Mouse (Mus musculus) myocyte (in vitro differentiated cells): ENCODE results near the gene Gm2174. TPM values are rescaled to one million over a fixed set of nuclear protein-coding genes. Genes with fewer than 3 reads are reported as not detected.

ENCODE experiments used
- H3K27me3 ChIP-seq: one replicate; pipeline ENCODE4 v1.6.1; 2011; ENCODE audit not compliant: control insufficient read depth, insufficient read depth, insufficient read length
- H3K36me3 ChIP-seq: one replicate; pipeline ENCODE4 v1.6.1; 2011; ENCODE audit not compliant: control insufficient read depth, insufficient read depth
- H3K4me2 ChIP-seq: one replicate; pipeline ENCODE4 v1.6.1; 2011; ENCODE audit warnings: low read depth, control low read depth
- H3K4me3 ChIP-seq: one replicate; pipeline ENCODE4 v1.5.1; 2011; ENCODE audit warnings: mild to moderate bottlenecking, control low read depth, moderate library complexity
- H3K79me2 ChIP-seq: one replicate; pipeline ENCODE4 v1.6.1; 2011; ENCODE audit not compliant: control insufficient read depth, insufficient read depth
- H3ac ChIP-seq: one replicate; pipeline ENCODE4 v1.6.1; 2011; ENCODE audit not compliant: control insufficient read depth, insufficient read length
- CEBPB ChIP-seq: IDR thresholded peaks from 2 replicates; pipeline ENCODE4 v1.6.1; 2011; ENCODE audit warnings: mild to moderate bottlenecking, moderate library complexity; ENCODE audit not compliant: poor library complexity, insufficient read depth, severe bottlenecking
- E2F4 ChIP-seq: IDR thresholded peaks from one replicate; pipeline ENCODE4 v1.6.1; 2011; ENCODE audit warnings: mild to moderate bottlenecking, control low read depth, moderate library complexity; ENCODE audit not compliant: insufficient read depth
- MAX ChIP-seq: IDR thresholded peaks from one replicate; pipeline ENCODE4 v1.6.1; 2011; ENCODE audit warnings: low read depth, mild to moderate bottlenecking, control low read depth
- MYOD1 ChIP-seq, 3 experiments: IDR thresholded peaks; one replicate each; pipeline ENCODE4 v1.6.1; 2011; ENCODE audit warnings: control low read depth in 2 of 3, low read depth in 2 of 3, mild to moderate bottlenecking in 2 of 3, moderate library complexity in 1 of 3; ENCODE audit not compliant: insufficient read length in 2 of 3, control insufficient read depth in 1 of 3
- MYOG ChIP-seq, 3 experiments: IDR thresholded peaks; one replicate each; pipeline ENCODE4 v1.6.1; 2011; ENCODE audit warnings: control low read depth in 2 of 3, low read depth in 2 of 3, mild to moderate bottlenecking in 2 of 3; ENCODE audit not compliant: insufficient read length in 2 of 3, control insufficient read depth in 1 of 3, insufficient read depth in 1 of 3
- POLR2A ChIP-seq: IDR thresholded peaks from one replicate; pipeline ENCODE4 v1.6.1; 2011; ENCODE audit warnings: low read depth, mild to moderate bottlenecking, control low read depth, moderate library complexity; ENCODE audit not compliant: insufficient read length
- POLR2AphosphoS2 ChIP-seq: IDR thresholded peaks from one replicate; pipeline ENCODE4 v1.6.1; 2011; ENCODE audit warnings: low read depth, control low read depth; ENCODE audit not compliant: insufficient read length
- REST ChIP-seq: IDR thresholded peaks from one replicate; pipeline ENCODE4 v1.6.1; 2011; ENCODE audit warnings: mild to moderate bottlenecking, control low read depth, moderate library complexity; ENCODE audit not compliant: insufficient read depth, insufficient read length
- SRF ChIP-seq: IDR thresholded peaks from one replicate; pipeline ENCODE4 v1.6.1; 2011; ENCODE audit warnings: low read depth; ENCODE audit not compliant: control insufficient read depth, insufficient read length
- TCF12 ChIP-seq: IDR thresholded peaks from one replicate; pipeline ENCODE4 v1.6.1; 2011; ENCODE audit warnings: mild to moderate bottlenecking, control low read depth; ENCODE audit not compliant: poor library complexity, insufficient read depth, severe bottlenecking
- TCF3 ChIP-seq: IDR thresholded peaks from one replicate; pipeline ENCODE4 v1.6.1; 2011; ENCODE audit warnings: low read depth, control low read depth; ENCODE audit not compliant: insufficient read length
- USF1 ChIP-seq: IDR thresholded peaks from one replicate; pipeline ENCODE4 v1.6.1; 2011; ENCODE audit warnings: low read depth, mild to moderate bottlenecking, control low read depth, moderate library complexity
- polyA plus RNA-seq: library from polyadenylated mRNA; unstranded; fragments of >200 nt; fragmentation: generic; extraction: Trizol; gene quantifications from one replicate; pipeline ENCODE4 v1.2.1, GENCODE M21; 2012; ENCODE audit warnings: missing spikeins

Gm2174 gene
- polyA plus RNA-seq, 1 experiment, result 0.26 TPM

DNA sequence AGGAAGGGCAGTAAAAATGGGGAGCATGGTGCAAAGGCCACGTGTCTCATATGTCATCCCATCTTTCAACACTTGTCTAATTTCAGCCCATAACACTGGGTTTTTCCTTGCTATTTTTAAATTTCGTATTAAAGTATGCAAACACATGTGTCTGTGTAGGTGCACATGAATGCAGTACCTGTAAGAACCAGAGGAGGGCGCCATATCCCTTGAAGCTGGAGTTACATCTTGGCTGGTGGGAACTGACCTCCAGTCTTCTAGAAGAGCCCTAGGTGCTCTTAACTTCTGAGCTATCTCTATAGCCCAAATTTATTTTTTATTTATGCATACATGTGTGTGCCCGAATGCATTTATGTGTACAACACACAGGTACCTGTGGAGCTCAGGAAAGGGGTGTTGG lies 30.2 kb upstream of the Gm2174 start:
- no peaks in the 10 kb centered on the region for H3K27me3 ChIP-seq
- no peaks in the 10 kb centered on the region for H3K79me2 ChIP-seq
- H3K4me3 ChIP-seq, result no peak overlapping the region
- H3ac ChIP-seq, result no peak overlapping the region
- TF ChIP-seq USF1 (no peak), MAX (no peak), MYOD1 (IDR thresholded peaks at IDR 0.05; ENCODE audit: control insufficient read depth in 1 of 3, insufficient read length in 2 of 3, low read depth in 2 of 3) (no peak), TCF12 (no peak), E2F4 (no peak), SRF (no peak), POLR2A (no peak), REST (no peak), MYOG (IDR thresholded peaks at IDR 0.05; ENCODE audit: control insufficient read depth in 1 of 3, insufficient read depth in 1 of 3, insufficient read length in 2 of 3, low read depth in 2 of 3) (no peak), CEBPB (no peak)
- H3K36me3 ChIP-seq, result no peaks in the 10 kb centered on the region
- H3K4me2 ChIP-seq, result no peak overlapping the region

DNA sequence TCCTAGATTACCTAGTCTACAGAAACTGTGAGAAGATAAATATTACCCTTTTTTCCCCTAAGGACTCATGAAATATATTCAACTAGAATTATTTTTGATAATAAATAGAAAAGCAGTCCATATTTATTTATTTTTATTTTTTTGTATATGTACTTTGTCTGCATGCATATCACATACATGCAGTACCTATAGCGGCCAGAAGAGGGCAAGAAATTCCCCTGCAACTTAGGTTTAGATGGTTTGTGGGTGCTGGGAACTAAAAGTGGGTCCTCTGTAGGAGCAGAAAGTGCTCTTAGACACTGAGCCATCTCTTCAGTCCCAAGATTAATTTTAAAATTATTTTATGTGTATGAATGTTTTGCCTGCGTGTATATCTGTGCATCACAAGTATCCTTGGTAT lies 17.2 kb upstream of the Gm2174 start:
- Histone ChIP-seq H3K4me3 (no peak overlapping the region), H3ac (no peak overlapping the region), H3K79me2 (no peaks in the 10 kb centered on the region), H3K36me3 (no peaks in the 10 kb centered on the region), H3K27me3 (no peaks in the 10 kb centered on the region), H3K4me2 (no peak overlapping the region)
- no peak for TF ChIP-seq POLR2AphosphoS2
- TF ChIP-seq MAX, result no peak
- no peak for TF ChIP-seq MYOD1 (IDR thresholded peaks at IDR 0.05; ENCODE audit: control insufficient read depth in 1 of 3, insufficient read length in 2 of 3, low read depth in 2 of 3)
- no peak for TF ChIP-seq MYOG (IDR thresholded peaks at IDR 0.05; ENCODE audit: control insufficient read depth in 1 of 3, insufficient read depth in 1 of 3, insufficient read length in 2 of 3, low read depth in 2 of 3)

DNA sequence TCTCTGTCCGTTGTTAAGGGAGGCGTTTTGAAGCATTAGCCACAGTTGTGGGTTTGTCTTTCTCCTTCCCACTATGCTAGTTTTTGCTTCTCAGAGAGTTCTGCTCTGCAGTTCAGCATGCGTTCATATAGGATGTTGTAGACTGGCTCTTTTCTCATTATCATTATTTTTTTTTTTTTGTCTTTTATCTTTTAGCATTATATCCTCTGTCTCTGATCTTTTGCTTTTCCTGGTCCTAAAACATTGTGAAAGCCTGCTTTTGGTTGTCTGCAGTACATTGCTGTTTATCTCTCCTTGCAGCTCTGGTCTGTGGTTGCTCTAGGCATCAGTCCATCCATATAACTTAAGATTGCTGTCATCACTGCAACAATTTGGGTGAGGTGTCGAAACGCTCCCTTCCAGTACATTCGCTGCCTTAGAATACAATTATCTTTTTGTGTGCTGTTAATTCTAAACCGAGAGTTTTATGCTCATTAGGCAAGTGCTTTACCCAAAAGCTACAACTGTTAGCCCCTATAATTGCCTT lies 11.9 kb upstream of the Gm2174 start:
- H3K27me3 ChIP-seq, result no peaks in the 10 kb centered on the region
- no peaks in the 10 kb centered on the region for H3K79me2 ChIP-seq
- TF ChIP-seq TCF12, result no peak
- TF ChIP-seq CEBPB, result no peak
- no peak for TF ChIP-seq TCF3
- TF ChIP-seq REST, result no peak
- TF ChIP-seq MYOG (IDR thresholded peaks at IDR 0.05; ENCODE audit: control insufficient read depth in 1 of 3, insufficient read depth in 1 of 3, insufficient read length in 2 of 3, low read depth in 2 of 3), result no peak
- no peak for TF ChIP-seq POLR2A
- no peak for TF ChIP-seq MAX
- no peak for TF ChIP-seq POLR2AphosphoS2
- no peak for TF ChIP-seq SRF
- TF ChIP-seq E2F4, result no peak
- TF ChIP-seq USF1, result no peak
- TF ChIP-seq MYOD1 (IDR thresholded peaks at IDR 0.05; ENCODE audit: control insufficient read depth in 1 of 3, insufficient read length in 2 of 3, low read depth in 2 of 3), result no peak
- H3K36me3 ChIP-seq, result no peaks in the 10 kb centered on the region
- no peak overlapping the region for H3K4me2 ChIP-seq
- no peak overlapping the region for H3K4me3 ChIP-seq
- no peak overlapping the region for H3ac ChIP-seq

DNA sequence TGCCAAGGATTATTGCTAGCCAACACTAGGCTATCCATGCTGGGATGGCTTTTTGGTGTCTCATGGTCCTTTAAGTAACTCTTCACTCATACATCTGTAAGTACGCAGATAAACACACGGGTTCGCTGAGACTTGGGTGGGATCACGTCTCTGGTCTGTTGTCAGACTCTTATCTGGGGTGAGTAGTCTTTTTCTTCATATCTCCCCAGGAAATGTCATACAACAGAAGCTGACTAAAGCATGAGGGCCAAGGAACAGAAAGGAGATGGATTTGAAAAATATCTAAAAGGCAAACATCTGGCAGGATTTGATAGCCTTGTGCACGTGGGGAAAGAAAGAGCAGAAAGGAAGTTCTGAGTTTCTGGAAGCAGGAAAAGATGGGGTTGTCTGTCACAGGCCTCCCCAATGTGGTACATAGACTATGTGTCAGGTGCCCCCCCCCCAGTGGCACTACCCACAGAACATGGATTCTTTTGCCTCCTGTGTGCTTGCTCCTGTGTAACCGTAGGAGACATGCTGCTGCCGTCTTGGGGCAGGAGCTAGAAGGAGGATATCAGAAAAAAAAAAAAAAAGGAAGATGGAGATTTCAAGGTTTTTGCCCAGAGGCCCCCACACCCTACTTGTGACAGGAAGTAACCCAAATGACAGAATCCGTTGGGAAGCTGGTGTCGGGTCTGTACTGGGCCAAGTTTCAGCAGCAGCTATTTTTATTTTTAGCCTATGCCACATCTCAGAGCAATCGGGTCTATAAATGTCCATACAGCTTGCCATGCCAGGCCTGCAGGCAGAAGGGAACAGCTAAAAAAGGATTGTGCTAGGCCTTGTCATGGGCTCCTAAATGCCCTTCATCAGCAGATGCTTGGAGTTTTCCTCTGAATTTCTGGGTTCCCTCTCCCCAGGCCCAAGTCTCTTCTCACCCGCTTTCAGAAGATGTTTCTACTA lies 1.0 kb upstream of the Gm2174 start:
- Histone ChIP-seq H3K4me2 (no peak overlapping the region), H3K36me3 (no peaks in the 10 kb centered on the region), H3ac (no peak overlapping the region), H3K79me2 (no peaks in the 10 kb centered on the region), H3K27me3 (no peaks in the 10 kb centered on the region), H3K4me3 (no peak overlapping the region)
- TF ChIP-seq POLR2A (no peak), MAX (no peak), TCF3 (no peak), E2F4 (no peak), USF1 (no peak), REST (no peak), MYOG (IDR thresholded peaks at IDR 0.05; ENCODE audit: control insufficient read depth in 1 of 3, insufficient read depth in 1 of 3, insufficient read length in 2 of 3, low read depth in 2 of 3) (no peak), POLR2AphosphoS2 (no peak), SRF (no peak), MYOD1 (IDR thresholded peaks at IDR 0.05; ENCODE audit: control insufficient read depth in 1 of 3, insufficient read length in 2 of 3, low read depth in 2 of 3) (no peak), CEBPB (no peak)
